Mouse (Mus musculus) gonadal fat pad, adult 2 months (tissue): ENCODE measurements at regions not wholly inside any gene's neighbourhood (a gene's known extent, or its start where the extent isn't known, plus 50 kb on each side); places are given as distances from the start of the nearest gene placed in this dataset.

Experiments used
- DNase-seq: peaks from one replicate; pipeline ENCODE4 v3.0.0-alpha.2; 2012; ENCODE audit warnings: low read depth

DNA sequence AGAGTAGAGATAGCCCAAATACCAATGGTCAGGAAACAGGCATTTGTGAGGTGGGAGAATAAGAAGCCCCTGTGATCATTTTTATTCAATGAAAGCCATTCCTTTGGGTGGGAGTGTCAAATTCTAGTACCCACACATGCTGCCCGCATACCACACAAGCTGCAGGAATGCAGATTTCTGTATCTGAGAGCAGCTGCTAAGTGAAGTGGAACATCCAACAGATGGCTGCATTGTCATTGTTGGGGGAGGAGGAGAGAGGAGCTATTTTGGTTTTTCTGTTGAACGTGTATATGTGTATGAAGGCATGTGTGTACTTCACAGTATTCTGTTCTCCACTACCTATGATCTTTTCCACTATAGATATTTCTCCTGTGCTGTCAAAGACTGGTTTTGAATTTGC is 392.3 kb upstream of the Mef2c start:
- DNase-seq: no peak

DNA sequence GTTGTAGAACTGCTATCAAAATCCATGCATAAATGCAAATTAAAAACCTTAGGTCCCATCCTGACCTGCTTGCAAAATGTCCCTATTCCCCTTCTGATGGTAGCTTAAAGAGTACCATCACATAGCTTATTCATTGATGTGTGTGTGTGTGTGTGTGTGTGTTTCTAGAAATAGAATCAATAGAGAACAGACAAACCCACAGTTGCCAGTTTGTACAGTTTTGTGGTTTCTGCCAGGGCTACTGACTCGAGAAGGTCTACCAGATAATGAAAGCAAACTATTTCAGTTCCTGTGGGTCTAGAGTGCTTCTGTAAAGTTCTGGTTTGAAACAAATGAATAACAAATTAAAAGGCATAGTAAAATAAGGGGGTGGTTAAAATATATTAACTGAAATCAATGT is 391.5 kb upstream of the Mef2c start:
- no peak for DNase-seq

- no peak for DNase-seq
Observed at GRCm38 (mm10) chr13:83112741-83113140, 391.1 kb upstream of the Mef2c start.

DNA sequence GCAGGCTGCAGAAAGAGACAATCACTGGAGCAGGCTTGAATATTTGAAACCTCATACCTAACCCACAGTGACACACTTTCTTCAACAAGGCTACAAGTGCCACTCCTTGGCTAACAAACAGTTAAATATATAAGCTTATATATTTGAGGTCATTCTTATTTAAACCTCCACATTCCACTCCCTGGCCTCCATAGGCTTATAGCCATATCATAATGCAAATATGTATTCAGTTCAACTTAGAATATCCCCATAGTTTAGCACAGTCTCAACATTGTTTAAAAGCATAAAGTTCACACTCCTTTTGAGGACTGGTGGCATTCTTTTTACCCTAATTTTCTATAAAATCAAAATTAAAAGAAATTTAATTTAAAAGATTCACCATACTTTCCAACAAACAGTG is 390.0 kb upstream of the Mef2c start:
- no peak for DNase-seq

- no peak for DNase-seq
Observed at GRCm38 (mm10) chr13:83114401-83114800, 389.4 kb upstream of the Mef2c start.

DNA sequence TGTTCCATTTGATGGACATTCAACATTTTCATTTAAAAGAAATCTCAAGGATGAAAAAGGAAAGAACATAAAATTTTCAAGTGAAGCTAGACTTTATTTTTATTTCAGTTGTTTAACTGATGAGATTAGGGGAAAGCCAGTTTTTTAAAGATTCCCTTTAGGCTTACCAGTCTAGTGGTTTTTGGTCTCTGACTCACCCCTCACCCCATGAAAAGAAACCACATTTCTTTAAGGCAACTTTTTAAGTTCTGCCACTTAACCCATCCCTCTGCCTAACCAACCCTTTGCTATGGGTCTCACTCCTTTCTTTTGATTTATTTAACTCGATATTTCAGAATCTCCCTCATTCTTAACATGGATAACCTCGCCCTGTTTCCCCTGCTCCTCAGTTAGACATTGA is 388.1 kb upstream of the Mef2c start:
- DNase-seq: no peak

GRCm38 (mm10) chr13:83120343-83120742 is 383.5 kb upstream of the Mef2c start:
- DNase-seq: no peak

DNA sequence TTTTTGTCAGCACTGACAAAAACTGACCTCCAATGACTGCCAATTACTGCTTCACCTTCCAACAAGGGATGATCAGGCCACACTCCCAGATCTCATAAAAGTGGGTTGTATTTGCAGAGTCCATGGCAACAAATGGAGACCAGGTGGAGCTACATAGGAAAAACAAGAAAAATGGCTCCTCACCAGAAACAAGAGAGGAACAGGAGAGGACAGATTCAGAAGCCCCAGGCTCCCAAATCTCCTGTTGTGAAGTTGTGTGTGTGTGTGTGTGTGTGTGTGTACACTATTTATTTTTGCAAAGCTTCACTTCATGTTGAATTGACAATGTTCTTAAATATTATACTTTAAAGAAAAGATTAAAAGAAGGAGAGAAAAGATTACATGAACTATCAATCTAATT is 380.2 kb upstream of the Mef2c start:
- no peak for DNase-seq

DNA sequence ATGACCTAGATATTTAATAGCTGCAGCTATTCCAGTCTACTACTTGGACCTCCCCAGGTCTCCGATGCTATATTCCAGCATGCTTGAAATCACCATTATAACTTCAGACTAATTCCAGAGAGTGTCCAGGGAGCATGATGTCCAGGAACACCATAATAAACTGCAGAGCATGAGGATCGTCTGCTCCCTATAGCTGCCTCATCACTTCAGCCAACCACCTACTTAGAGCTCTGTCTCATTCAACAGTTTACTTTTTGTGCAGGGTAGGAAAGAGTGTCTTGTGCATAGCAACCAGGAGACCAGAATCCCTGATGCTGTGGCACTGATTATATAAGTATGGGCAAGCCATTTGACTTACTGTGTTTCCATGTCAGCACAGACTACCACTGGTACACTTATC is 379.2 kb upstream of the Mef2c start:
- no peak for DNase-seq

- DNase-seq: no peak
Observed at GRCm38 (mm10) chr13:83126438-83126837, 377.4 kb upstream of the Mef2c start.

DNA sequence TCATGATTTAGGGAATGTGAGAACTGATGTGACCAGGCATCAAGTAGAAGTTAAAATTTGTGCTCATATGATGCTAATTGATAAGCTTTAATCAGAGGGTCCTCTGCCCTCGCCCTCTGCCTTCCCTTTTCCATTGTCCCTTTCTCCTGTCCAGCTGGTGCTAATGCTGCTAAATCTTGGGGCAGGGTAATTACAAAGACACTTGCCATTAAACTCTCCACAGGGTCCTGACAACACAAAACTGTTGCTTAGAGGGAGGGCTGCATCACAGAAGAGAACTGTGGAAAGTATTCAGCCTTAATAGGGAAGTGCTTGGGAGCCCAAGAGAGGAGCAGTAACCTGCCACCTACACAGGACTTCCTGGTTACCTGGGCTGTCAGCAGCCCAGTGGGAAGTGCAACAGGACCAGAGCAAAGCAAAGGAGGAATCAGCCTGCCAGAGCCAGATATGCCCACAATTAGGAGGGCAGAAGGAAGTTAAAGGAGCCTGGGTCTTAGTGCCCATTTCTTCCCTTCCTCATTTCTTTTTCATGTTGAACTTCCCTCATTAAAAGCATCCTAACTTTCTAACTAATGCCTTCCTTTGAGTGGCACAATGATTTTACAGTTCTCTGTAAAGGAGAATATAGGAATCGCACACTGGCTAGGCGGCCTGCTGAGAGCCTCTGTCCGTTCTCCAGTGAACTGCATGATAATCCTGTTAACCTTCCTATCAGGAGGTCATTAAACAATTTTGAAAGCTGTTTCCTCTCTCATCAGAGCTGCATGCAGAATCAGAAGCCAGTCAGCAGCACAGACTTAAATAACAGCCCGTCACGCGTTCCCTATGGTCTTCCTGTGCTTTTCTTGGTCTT is 372.5 kb upstream of the Mef2c start:
- DNase-seq: no peak

DNA sequence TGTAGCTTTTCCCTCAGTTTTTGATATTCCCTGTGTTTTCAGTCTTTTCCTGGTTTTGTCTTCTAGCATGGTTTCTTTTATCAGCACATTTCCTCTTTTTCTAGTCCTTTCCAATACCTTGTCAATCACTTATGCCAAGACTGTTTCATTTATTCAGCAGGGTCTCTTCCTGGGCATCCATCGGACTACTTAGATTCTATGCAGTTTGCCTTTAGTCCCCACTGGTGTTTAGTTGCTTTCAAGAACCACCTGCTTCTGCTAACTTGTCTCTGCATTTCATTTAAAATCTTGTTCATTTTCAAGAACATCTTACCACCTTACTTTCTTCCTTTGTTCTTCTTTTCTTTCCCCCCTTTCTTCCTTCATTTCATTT is 371.9 kb upstream of the Mef2c start:
- DNase-seq: no peak

- DNase-seq: no peak
Observed at GRCm38 (mm10) chr13:83132671-83133638, 370.9 kb upstream of the Mef2c start.

DNA sequence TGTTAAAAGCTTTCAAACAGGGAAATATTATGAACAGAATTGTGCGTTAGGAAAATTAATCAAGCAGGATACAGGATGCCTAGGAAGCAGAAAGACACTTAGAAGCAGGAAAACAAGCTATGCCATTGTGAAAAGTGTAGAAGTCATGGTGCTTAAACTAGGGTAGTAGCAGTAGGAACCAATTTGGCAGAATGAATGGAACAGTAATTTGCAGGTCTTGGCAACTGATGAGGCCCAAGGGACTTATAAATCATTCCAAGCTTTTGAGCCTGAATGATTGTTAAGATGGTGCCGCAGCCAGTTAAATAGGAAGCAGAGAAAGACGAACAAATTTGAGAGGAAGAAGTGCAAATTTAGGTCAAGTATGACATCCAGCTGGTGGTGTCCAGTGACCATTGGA is 360.5 kb upstream of the Mef2c start:
- DNase-seq: no peak

DNA sequence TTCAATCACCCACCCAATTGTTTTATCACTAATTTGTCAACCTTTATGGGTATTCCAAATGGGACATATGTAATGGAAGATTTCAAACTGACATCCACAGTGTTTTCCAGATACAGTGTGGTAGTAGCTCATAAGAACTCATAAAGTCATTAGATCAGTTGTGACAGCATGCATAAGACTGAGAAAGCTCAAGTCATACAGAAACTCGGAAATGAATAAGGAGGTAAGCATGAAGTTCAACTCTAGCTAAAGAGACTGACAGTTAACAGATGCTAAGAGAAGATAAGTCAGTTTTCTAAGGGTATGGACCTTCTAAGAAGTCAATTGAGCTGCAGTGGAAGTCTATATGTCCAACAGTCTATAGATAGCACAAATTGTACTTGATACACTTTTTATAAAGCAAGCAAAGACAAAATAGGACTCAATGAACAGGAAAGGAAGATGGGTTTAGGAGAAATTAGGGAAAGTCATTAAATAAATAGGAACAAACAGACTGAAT is 349.2 kb upstream of the Mef2c start:
- no peak for DNase-seq

- DNase-seq: no peak
Observed at GRCm38 (mm10) chr13:83159969-83160368, 343.9 kb upstream of the Mef2c start.

DNA sequence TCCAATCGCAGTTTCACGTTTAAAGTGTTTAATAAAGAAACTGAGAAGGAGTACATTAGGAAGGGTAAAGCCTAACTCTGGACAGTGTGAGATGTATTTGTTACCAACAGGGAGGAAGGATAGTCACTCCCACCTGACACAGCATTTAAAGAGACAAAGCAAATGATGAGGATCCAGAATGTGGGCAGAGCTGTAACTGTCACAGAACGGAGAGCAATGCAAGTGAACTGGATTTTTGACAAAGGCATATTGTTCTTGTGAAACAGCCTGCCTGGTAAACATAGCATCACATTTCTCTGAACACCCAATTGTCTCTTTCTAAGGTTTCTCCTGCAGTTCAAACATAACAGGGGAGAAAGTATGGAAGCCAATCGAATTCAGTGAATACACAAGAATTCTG is 341.1 kb upstream of the Mef2c start:
- DNase-seq: no peak

GRCm38 (mm10) chr13:83175086-83175485 is 328.7 kb upstream of the Mef2c start:
- DNase-seq: no peak

- no peak for DNase-seq
Observed at GRCm38 (mm10) chr13:83201931-83202671, 301.7 kb upstream of the Mef2c start.

GRCm38 (mm10) chr13:83206622-83207021 is 297.2 kb upstream of the Mef2c start:
- no peak for DNase-seq

DNA sequence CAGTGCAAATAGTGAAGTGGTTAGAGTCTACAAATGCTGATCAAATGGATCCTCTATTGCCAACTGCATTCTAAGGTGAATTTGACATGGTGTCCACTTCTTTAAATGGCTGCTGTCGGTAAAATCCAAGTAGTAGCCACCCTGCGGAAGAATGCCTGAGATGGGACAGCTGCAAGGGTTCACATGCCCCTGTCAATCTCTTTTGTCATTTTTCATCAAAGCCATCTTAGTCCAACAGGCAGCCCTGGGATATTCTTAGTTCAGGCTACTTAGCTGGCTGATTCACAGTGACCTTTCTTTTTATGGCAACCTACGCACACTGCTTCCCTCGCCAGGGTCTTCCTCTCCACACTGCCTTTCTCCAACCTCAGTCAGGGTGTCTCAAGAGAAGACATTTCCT is 296.3 kb upstream of the Mef2c start:
- DNase-seq: no peak

- no peak for DNase-seq
Observed at GRCm38 (mm10) chr13:83208111-83208510, 295.7 kb upstream of the Mef2c start.
